Mouse (Mus musculus): ENCODE measurements around the gene Tmem208. TPM values are rescaled to one million over a fixed set of nuclear protein-coding genes. Genes with fewer than 3 reads are reported as not detected.

Gene Tmem208
- polyA plus RNA-seq, 1 experiment, result 116 TPM

DNA sequence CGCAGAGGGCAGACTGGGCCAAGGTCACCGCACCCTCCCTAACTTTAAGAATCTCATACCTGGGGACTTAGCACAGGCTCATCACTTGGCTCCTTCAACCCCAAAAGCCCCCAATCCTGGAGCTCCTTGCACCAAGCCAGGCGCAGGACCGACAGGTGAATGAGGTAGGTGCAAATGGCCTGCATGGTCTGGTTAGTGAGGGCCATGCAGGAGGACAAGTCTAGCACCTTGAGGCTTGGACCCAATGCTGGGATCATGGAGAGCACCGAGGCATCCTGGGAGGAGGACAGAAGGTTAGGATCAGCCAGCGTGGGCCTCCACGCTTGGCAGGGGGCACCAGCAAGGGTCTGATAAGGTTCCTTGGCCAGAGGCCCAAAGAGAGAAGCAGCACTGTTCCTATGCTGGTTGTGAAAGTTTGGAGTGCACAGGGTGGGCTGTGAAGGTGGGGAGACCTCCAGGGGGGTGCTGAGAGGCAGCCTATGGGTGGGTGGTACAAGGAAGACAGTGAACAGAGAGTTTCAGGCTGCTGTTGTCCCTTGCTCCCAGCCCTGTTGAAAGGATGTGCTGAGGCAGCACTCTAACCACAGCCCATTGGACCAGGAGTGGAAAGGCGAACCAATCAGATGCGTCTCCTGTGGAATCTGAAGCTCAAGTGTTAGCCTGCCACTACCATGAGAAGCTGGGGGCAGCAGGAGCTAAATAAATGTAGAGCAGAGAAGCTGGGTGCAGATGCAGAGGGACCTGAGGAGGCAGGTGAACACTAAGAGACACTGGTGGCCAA lies 12.3 kb upstream of the Tmem208 start:
- no peak overlapping the region for H3K4me3 ChIP-seq (ENCODE audit: insufficient read depth, low read depth, low read length)
- H3K36me3 ChIP-seq (ENCODE audit: control insufficient read depth, insufficient read depth, low read length), result no peaks in the 10 kb centered on the region
- no peak for DNase-seq
- no peaks in the 10 kb centered on the region for H3K4me1 ChIP-seq (ENCODE audit: control insufficient read depth, insufficient read depth, low read length)
- no peak overlapping the region for H3K27ac ChIP-seq (ENCODE audit: insufficient read depth, low read depth, low read length)
- TF ChIP-seq CTCF (conservative IDR thresholded peaks at IDR 0.05; ENCODE audit: insufficient read depth, insufficient read length, low read depth, low read length) (no peak), POLR2A (IDR thresholded peaks at IDR 0.05; ENCODE audit: low read depth, low read length) (no peak)
- WGBS, result 90% methylated on average over 9 of the region's 9 CpGs
- H3K27me3 ChIP-seq (replicated peaks; ENCODE audit: control insufficient read depth, insufficient read depth, low read length), result no peaks in the 10 kb centered on the region

DNA sequence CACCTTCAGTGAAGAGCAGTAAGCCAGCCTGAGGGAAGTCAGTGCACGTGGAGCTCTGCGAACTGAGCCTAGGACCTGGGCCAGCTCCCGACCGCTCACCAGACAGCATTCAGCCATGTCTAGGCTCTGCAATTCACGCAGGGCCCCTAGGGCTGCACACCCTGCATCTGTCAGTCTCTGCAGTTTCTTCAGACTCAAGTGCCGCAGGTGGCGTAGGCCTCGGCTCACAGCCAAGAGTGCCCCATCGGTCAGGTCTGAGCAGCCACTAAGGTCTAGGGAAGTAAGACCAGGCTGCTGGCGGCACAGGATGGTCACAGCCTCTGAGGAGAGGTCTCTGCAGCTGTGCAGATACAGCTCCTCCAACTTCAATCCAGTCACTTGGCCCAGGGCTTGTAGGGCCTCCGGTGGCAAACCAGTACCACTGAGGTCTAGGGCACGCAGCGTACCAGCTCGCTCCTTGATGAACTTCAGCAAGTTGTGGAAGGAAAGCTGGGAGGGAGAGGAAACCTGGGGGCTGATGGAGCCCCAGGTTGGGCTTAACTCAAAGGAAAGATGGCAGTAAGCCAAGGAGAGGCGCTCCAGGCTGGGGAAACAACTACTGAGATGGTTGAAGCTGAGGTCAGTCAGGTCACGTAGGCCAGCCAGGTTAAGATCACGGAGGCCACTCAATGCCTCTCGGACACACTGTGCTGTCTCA lies 10.9 kb upstream of the Tmem208 start:
- WGBS, result 87% methylated on average over 18 of the region's 18 CpGs
- TF ChIP-seq CTCF (conservative IDR thresholded peaks at IDR 0.05; ENCODE audit: insufficient read depth, insufficient read length, low read depth, low read length) (no peak), POLR2A (IDR thresholded peaks at IDR 0.05; ENCODE audit: low read depth, low read length) (no peak)
- no peaks in the 10 kb centered on the region for H3K4me1 ChIP-seq (ENCODE audit: control insufficient read depth, insufficient read depth, low read length)
- no peaks in the 10 kb centered on the region for H3K36me3 ChIP-seq (ENCODE audit: control insufficient read depth, insufficient read depth, low read length)
- DNase-seq, result no peak
- H3K27me3 ChIP-seq (replicated peaks; ENCODE audit: control insufficient read depth, insufficient read depth, low read length), result no peaks in the 10 kb centered on the region
- H3K27ac ChIP-seq (ENCODE audit: insufficient read depth, low read depth, low read length), result no peak overlapping the region
- H3K4me3 ChIP-seq (ENCODE audit: insufficient read depth, low read depth, low read length), result no peak overlapping the region

- TF ChIP-seq CTCF (conservative IDR thresholded peaks at IDR 0.05; ENCODE audit: insufficient read depth, insufficient read length, low read depth, low read length) (no peak), POLR2A (IDR thresholded peaks at IDR 0.05; ENCODE audit: low read depth, low read length) (no peak)
- H3K4me3 ChIP-seq (ENCODE audit: insufficient read depth, low read depth, low read length), result no peak overlapping the region
- WGBS, result 91% methylated on average over 4 of the region's 4 CpGs
- no peak overlapping the region for H3K27ac ChIP-seq (ENCODE audit: insufficient read depth, low read depth, low read length)
- no peaks in the 10 kb centered on the region for H3K4me1 ChIP-seq (ENCODE audit: control insufficient read depth, insufficient read depth, low read length)
- H3K36me3 ChIP-seq (ENCODE audit: control insufficient read depth, insufficient read depth, low read length), result no peaks in the 10 kb centered on the region
- H3K27me3 ChIP-seq (replicated peaks; ENCODE audit: control insufficient read depth, insufficient read depth, low read length), result no peaks in the 10 kb centered on the region
- DNase-seq, result no peak
These were observed 8.2 kb upstream of the Tmem208 start for GRCm38 (mm10) chr8:105317941-105318340.

GRCm38 (mm10) chr8:105318662-105319190 lies 7.4 kb upstream of the Tmem208 start:
- WGBS, result 89% methylated on average over 11 of the region's 11 CpGs

GRCm38 (mm10) chr8:105323183-105323582 lies 3.0 kb upstream of the Tmem208 start:
- no peak for DNase-seq
- 85% methylated on average over 4 of the region's 4 CpGs for WGBS
- H3K4me3 ChIP-seq (ENCODE audit: insufficient read depth, low read depth, low read length), result no peak overlapping the region
- no peak for TF ChIP-seq POLR2A (IDR thresholded peaks at IDR 0.05; ENCODE audit: low read depth, low read length)
- no peak for TF ChIP-seq CTCF (conservative IDR thresholded peaks at IDR 0.05; ENCODE audit: insufficient read depth, insufficient read length, low read depth, low read length)
- H3K36me3 ChIP-seq (ENCODE audit: control insufficient read depth, insufficient read depth, low read length), result no peaks in the 10 kb centered on the region; the same call in 1 of the 2 replicates
- H3K27me3 ChIP-seq (replicated peaks; ENCODE audit: control insufficient read depth, insufficient read depth, low read length), result no peaks in the 10 kb centered on the region
- H3K4me1 ChIP-seq (ENCODE audit: control insufficient read depth, insufficient read depth, low read length), result peaks cover 11% of the 10 kb centered on the region
- no peak overlapping the region for H3K27ac ChIP-seq (ENCODE audit: insufficient read depth, low read depth, low read length)

More at GRCm38 (mm10) chr8:105318662-105319190, 7.4 kb upstream of the Tmem208 start:
- no peaks in the 10 kb centered on the region for H3K27me3 ChIP-seq (replicated peaks; ENCODE audit: control insufficient read depth, insufficient read depth, low read length)
- H3K27ac ChIP-seq (ENCODE audit: insufficient read depth, low read depth, low read length), result no peak overlapping the region
- TF ChIP-seq CTCF (conservative IDR thresholded peaks at IDR 0.05; ENCODE audit: insufficient read depth, insufficient read length, low read depth, low read length), result no peak
- TF ChIP-seq POLR2A (IDR thresholded peaks at IDR 0.05; ENCODE audit: low read depth, low read length), result no peak
- no peaks in the 10 kb centered on the region for H3K4me1 ChIP-seq (ENCODE audit: control insufficient read depth, insufficient read depth, low read length)
- DNase-seq, result no peak
- no peaks in the 10 kb centered on the region for H3K36me3 ChIP-seq (ENCODE audit: control insufficient read depth, insufficient read depth, low read length)
- no peak overlapping the region for H3K4me3 ChIP-seq (ENCODE audit: insufficient read depth, low read depth, low read length)

DNA sequence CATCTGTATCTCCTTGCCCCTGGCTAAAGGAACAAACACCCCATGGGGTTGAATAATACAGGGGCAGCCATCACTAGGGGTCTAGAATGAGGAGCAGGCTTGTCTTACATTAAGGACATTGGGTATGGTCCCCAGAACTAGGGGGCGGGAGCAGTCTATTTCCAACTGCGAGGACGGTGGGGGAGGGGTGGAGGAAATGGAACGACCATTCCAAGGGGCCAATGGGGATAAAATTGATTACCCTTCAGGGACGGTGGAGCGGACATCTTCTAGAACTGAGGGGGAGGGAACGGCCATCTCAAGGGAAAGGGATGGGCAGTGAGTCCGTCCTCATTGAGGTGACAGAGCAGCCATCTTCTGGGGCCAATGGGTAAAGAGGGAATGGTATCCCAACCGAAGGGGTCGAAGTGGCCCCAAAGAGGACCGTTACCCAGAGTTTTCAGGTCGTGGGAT lies 487 bp upstream of the Tmem208 start:
- TF ChIP-seq CTCF (conservative IDR thresholded peaks at IDR 0.05; ENCODE audit: insufficient read depth, insufficient read length, low read depth, low read length), result no peak
- no peak for TF ChIP-seq POLR2A (IDR thresholded peaks at IDR 0.05; ENCODE audit: low read depth, low read length)
- no peaks in the 10 kb centered on the region for H3K27me3 ChIP-seq (replicated peaks; ENCODE audit: control insufficient read depth, insufficient read depth, low read length)
- under 1% methylated on average over 12 of the region's 12 CpGs for WGBS
- peaks cover 5% of the 10 kb centered on the region for H3K36me3 ChIP-seq (ENCODE audit: control insufficient read depth, insufficient read depth, low read length)
- no peak for DNase-seq
- H3K4me3 ChIP-seq (ENCODE audit: insufficient read depth, low read depth, low read length), result peak overlapping the region; percentile 94
- H3K27ac ChIP-seq (ENCODE audit: insufficient read depth, low read depth, low read length), result no peak overlapping the region
- H3K4me1 ChIP-seq (ENCODE audit: control insufficient read depth, insufficient read depth, low read length), result peaks cover 15% of the 10 kb centered on the region

DNA sequence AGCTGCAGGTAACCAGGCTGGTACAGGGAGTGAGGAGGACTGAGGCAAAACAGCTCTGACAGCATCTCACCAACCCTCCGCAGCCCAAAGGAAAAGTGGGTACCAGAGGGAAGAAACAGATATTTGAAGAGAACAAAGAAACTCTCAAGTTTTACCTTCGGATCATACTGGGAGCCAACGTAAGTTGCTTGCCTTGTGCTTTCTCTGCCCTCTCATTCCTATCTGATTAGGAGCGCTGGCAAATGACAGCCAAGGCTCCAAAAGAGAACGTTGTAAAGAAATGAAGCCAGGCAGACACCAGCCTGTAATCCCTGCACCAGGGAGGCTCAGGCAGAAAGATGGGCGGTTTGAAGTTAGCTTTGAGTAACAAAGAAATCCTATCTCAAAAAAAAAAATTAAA lies 814 bp downstream of the Tmem208 start:
- Histone ChIP-seq H3K36me3 (ENCODE audit: control insufficient read depth, insufficient read depth, low read length) (peaks cover 7% of the 10 kb centered on the region), H3K27me3 (replicated peaks; ENCODE audit: control insufficient read depth, insufficient read depth, low read length) (no peaks in the 10 kb centered on the region), H3K4me3 (ENCODE audit: insufficient read depth, low read depth, low read length) (peak overlapping the region; percentile 94), H3K27ac (ENCODE audit: insufficient read depth, low read depth, low read length) (0 out of 2 replicates have a peak overlapping the region, but pooled peaks have one; percentile 58), H3K4me1 (ENCODE audit: control insufficient read depth, insufficient read depth, low read length) (peaks cover 15% of the 10 kb centered on the region)
- TF ChIP-seq POLR2A (IDR thresholded peaks at IDR 0.05; ENCODE audit: low read depth, low read length) (no peak), CTCF (conservative IDR thresholded peaks at IDR 0.05; ENCODE audit: insufficient read depth, insufficient read length, low read depth, low read length) (no peak)
- WGBS, result 23% methylated on average over 6 of the region's 6 CpGs
- no peak for DNase-seq
